Mouse (Mus musculus) B cell, adult 2 months (primary cell): ENCODE data around the gene Defb6.

Source experiments
- DNase-seq, 2 experiments: peaks; one replicate each; pipeline ENCODE4 v3.0.0; 2022

Defb6 gene

GRCm38 (mm10) chr8:19225161-19225560 lies at the start of gene Defb6:
Defb6 (plus strand) TSS chr8:19225478.
- DNase-seq: no peak

GRCm38 (mm10) chr8:19238101-19238500 lies 12.8 kb downstream of the Defb6 start:
- DNase-seq: no peak

DNA sequence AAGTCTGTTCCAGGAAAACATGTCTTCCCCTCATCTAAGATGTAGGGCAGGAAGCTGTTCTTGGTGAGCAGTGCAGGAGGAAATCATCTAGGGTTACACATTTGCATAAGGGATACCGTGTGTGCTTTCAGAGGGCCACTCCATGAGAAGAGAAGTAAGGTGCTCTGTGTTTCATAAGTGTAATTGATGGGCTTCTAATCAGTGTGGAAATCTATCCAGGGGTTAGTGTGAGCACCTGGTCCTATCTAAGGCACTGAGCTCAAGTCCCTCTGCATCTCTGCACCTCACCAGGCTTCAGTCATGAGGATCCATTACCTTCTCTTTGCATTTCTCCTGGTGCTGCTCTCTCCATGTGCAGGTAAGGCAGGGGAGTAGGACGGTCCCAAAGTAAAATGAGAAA lies 14.3 kb downstream of the Defb6 start, which contains the start of gene Defb46:
TSS of gene Defb46 (plus strand) at position 301 of the 400 bp plus-strand sequence.
- DNase-seq: no peak

DNA sequence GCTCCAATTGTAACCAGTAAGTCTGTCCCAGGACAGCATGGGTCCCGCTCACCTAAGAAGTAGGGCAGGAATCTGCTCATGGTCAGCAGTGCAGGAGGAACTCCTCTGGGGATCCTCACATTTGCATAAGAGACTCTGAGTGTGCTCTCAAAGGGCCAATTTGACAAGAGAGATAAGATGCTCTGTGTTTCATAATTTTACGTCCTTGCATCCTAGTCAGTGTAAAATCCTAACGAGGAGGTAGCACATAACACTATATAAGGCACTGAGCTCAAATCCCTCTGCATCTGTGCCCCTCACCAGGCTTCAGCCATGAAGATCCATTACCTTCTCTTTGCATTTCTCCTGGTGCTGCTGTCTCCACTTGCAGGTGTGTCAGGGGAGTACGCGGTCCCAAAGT lies 22.0 kb downstream of the Defb6 start, which contains the start of gene Defb5:
TSS of gene Defb5 (plus strand) at position 301 of the 400 bp plus-strand sequence.
- no peak for DNase-seq

DNA sequence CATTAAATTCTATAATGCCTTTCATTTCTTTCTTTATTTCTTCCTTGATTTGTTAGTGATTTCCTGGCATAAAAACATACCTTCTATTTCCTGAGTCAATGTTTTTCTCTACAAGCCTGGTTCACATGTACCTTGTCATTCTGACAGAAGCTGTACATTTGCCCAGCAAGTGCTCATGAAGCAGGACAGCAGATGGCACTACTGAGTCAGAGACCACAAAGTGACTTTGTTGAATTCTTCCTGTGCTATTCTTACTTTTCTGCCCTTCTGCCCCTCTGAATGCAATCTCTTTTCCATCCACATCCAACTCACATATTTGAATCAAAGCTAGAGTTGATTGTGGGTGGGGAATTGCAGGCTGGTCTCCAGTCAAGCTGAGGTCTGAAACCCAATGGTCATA lies 32.9 kb downstream of the Defb6 start:
- no peak for DNase-seq

DNA sequence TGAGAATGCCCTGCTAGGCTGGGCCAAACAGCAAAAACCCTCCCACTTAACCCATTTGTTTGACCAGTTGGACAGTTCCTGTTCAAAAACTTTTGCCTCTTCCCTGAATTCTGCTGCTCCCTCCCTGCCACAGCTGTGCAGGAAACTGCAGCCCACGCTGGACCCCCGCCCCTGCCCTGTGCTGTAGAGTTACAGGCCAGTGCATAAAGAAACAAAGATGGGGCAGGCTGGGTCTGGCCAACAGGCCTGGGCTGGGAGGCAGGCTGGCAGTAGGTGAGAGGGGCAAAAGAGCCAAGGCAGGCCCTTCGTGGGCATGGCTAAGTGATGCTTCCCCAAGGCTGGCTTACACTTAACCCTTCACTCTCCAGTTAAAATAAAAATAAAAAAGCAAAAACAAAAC lies 34.4 kb downstream of the Defb6 start:
- no peak for DNase-seq
